Mouse (Mus musculus) forebrain, embryonic 16.5 days (tissue): ENCODE results near the gene Fam243. TPM values are rescaled to one million over a fixed set of nuclear protein-coding genes. Genes with fewer than 3 reads are reported as not detected.

ENCODE experiments used
- ATAC-seq: fragments of 200-750 bp; cut with Nextera tagmentation; 2 replicates; pipeline ENCODE4 v1.8.0; 2017; ENCODE audit warnings: mild to moderate bottlenecking, moderate library complexity
- H3K27ac ChIP-seq: fragments of 300-500 bp; sonication (generic); 2 replicates; pipeline ENCODE4 v1.5.1; 2014; ENCODE audit warnings: low read length, control low read depth
- H3K27me3 ChIP-seq: fragments of 300-500 bp; sonication (generic); replicated peaks from 2 replicates; pipeline ENCODE4 v1.6.1; 2014; ENCODE audit warnings: low read length; ENCODE audit not compliant: control insufficient read depth, insufficient read depth
- H3K36me3 ChIP-seq: fragments of 300-500 bp; sonication (generic); 2 replicates; pipeline ENCODE4 v1.6.1; 2014; ENCODE audit not compliant: control insufficient read depth, insufficient read depth
- H3K4me1 ChIP-seq: fragments of 300-500 bp; sonication (generic); replicated peaks from 2 replicates; pipeline ENCODE4 v1.6.1; 2014; ENCODE audit warnings: low read length; ENCODE audit not compliant: control insufficient read depth, insufficient read depth
- H3K4me2 ChIP-seq: fragments of 300-500 bp; sonication (generic); 2 replicates; pipeline ENCODE4 v1.6.1; 2014; ENCODE audit warnings: mild to moderate bottlenecking, low read length, control low read depth
- H3K4me3 ChIP-seq: fragments of 300-500 bp; sonication (generic); replicated peaks from 2 replicates; pipeline ENCODE4 v1.5.1; 2014; ENCODE audit warnings: mild to moderate bottlenecking, low read length, control low read depth
- H3K9ac ChIP-seq: fragments of 300-500 bp; sonication (generic); replicated peaks from 2 replicates; pipeline ENCODE4 v1.6.1; 2014; ENCODE audit warnings: low read depth, low read length, control low read depth
- H3K9me3 ChIP-seq: fragments of 300-500 bp; sonication (generic); 2 replicates; pipeline ENCODE4 v1.6.1; 2016; ENCODE audit warnings: low read length; ENCODE audit not compliant: control insufficient read depth
- WGBS: fragments of 180-500 bp; shearing (Covaris S2); extraction: QIAGEN DNeasy Blood & Tissue Kit; methylation state at CpG from one replicate; pipeline ENCODE4 v1.1.7; 2014; 5-methylcytosine and 5-hydroxymethylcytosine counted together
- polyA plus RNA-seq: library from polyadenylated mRNA; unstranded; fragments of >200 nt; fragmentation: Nextera tagmentation; extraction: Ambion mirVana; gene quantifications from 2 replicates; pipeline ENCODE4 v1.2.1, GENCODE M21; 2015

Gene Fam243
- polyA plus RNA-seq, 1 experiment from 2014 or later = 0.15 TPM

DNA sequence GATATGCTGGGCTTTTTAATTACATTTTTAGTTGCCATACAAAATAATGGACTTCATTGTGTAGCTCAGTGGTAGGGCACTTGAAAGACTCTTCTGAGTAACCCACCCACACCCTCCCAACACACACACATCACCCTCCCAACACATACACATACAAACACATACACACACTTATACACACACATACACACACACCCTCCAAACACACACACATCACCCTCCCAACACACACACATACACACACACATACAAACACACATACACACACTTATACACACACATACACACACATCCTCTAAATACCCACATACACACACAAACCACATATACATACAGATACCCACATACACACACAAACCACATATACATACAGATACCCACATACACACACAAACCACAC is 31.2 kb downstream of the Fam243 start:
- H3K27me3 ChIP-seq = peaks cover 2% of the 10 kb centered on the region; the same call in 1 of the 2 replicates
- no peak for ATAC-seq
- H3K27ac ChIP-seq = no peak overlapping the region
- H3K4me3 ChIP-seq = no peak overlapping the region
- H3K4me1 ChIP-seq = no peaks in the 10 kb centered on the region
- H3K9me3 ChIP-seq = no peaks in the 10 kb centered on the region
- no peaks in the 10 kb centered on the region for H3K36me3 ChIP-seq
- H3K4me2 ChIP-seq = no peak overlapping the region
- H3K9ac ChIP-seq = no peak overlapping the region

- no peak overlapping the region for H3K27ac ChIP-seq
- H3K27me3 ChIP-seq = peaks cover 2% of the 10 kb centered on the region; the same call in 1 of the 2 replicates
- H3K4me3 ChIP-seq = no peak overlapping the region
- H3K9me3 ChIP-seq = no peaks in the 10 kb centered on the region
- H3K36me3 ChIP-seq = no peaks in the 10 kb centered on the region
- ATAC-seq = no peak
- no peaks in the 10 kb centered on the region for H3K4me1 ChIP-seq
- H3K4me2 ChIP-seq = no peak overlapping the region
- H3K9ac ChIP-seq = no peak overlapping the region
- WGBS = 90% methylated on average over 9 of the region's 9 CpGs
These were observed 32.5 kb downstream of the Fam243 start for GRCm38 (mm10) chr16:92288778-92289177.

- peak; percentile 50; the same call in 1 of the 2 replicates for ATAC-seq
- Histone ChIP-seq H3K4me2 (no peak overlapping the region), H3K9me3 (no peaks in the 10 kb centered on the region), H3K4me3 (no peak overlapping the region), H3K27ac (no peak overlapping the region), H3K27me3 (peaks cover 2% of the 10 kb centered on the region; the same call in 1 of the 2 replicates), H3K9ac (no peak overlapping the region), H3K36me3 (no peaks in the 10 kb centered on the region), H3K4me1 (no peaks in the 10 kb centered on the region)
- WGBS = 7% methylated on average over 7 of the region's 7 CpGs
These were observed 34.6 kb downstream of the Fam243 start for GRCm38 (mm10) chr16:92286609-92287008.

- H3K4me3 ChIP-seq = no peak overlapping the region
- peaks cover 2% of the 10 kb centered on the region; the same call in 1 of the 2 replicates for H3K27me3 ChIP-seq
- H3K4me2 ChIP-seq = no peak overlapping the region
- H3K4me1 ChIP-seq = no peaks in the 10 kb centered on the region
- H3K9me3 ChIP-seq = no peaks in the 10 kb centered on the region
- H3K9ac ChIP-seq = no peak overlapping the region
- ATAC-seq = no peak
- 62% methylated on average over 10 of the region's 10 CpGs for WGBS
- no peaks in the 10 kb centered on the region for H3K36me3 ChIP-seq
- H3K27ac ChIP-seq = no peak overlapping the region
These were observed 36.2 kb downstream of the Fam243 start for GRCm38 (mm10) chr16:92285068-92285467.

DNA sequence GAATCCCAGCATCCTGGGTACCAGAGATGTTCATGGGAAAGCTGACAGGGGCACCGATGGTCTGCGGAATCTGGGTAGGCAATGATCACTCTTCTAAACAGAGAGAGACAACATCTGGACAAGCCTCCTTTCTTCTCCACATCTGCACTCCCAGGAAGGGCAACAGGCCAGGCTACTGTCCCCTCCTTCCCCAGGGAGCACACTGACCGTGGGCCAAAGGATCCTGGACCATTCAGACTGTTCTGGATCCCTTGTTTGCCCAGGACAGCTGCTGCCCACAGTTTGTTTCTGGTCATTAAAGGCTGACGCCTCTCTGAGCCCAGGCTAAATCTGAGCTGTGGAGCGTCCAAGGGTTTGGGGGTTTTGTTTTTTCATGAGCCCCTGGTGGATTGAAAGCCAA is 38.6 kb downstream of the Fam243 start:
- Histone ChIP-seq H3K4me1 (no peaks in the 10 kb centered on the region), H3K36me3 (no peaks in the 10 kb centered on the region), H3K27me3 (peaks cover 2% of the 10 kb centered on the region; the same call in 1 of the 2 replicates), H3K4me3 (no peak overlapping the region), H3K9me3 (no peaks in the 10 kb centered on the region), H3K9ac (no peak overlapping the region), H3K4me2 (no peak overlapping the region), H3K27ac (no peak overlapping the region)
- WGBS = 72% methylated on average over 5 of the region's 5 CpGs
- ATAC-seq = no peak

- H3K4me1 ChIP-seq = no peaks in the 10 kb centered on the region
- WGBS = 86% methylated on average over 4 of the region's 4 CpGs
These were observed 45.7 kb downstream of the Fam243 start for GRCm38 (mm10) chr16:92275526-92275925.

DNA sequence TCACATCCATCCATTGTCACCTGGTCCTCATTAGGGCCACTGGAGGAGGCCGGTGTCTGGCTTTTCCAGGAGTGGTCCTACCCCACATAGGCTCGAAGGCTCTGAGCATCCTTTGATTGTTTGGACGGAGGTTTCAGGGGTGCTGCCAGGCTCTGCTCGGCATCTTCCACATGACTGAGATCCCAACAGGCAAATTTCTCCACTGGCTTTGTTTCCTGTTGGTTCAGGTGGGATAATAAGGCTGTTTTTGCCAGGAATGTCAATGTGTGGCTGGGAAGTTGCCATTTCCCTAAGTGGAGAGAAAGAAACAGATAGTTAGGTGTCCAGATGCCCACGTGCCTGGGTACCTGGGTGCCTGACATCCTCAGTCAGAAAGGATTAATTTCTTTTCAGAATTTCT is 46.7 kb downstream of the Fam243 start:
- Histone ChIP-seq H3K4me1 (no peaks in the 10 kb centered on the region), H3K27me3 (no peaks in the 10 kb centered on the region), H3K36me3 (no peaks in the 10 kb centered on the region), H3K4me2 (no peak overlapping the region), H3K27ac (no peak overlapping the region), H3K9ac (no peak overlapping the region), H3K4me3 (no peak overlapping the region), H3K9me3 (no peaks in the 10 kb centered on the region)
- no peak for ATAC-seq
- WGBS = 77% methylated on average over 5 of the region's 5 CpGs

More at GRCm38 (mm10) chr16:92275526-92275925, 45.7 kb downstream of the Fam243 start:
- no peak overlapping the region for H3K9ac ChIP-seq
- ATAC-seq = no peak
- no peaks in the 10 kb centered on the region for H3K27me3 ChIP-seq
- H3K4me2 ChIP-seq = no peak overlapping the region
- H3K27ac ChIP-seq = no peak overlapping the region
- H3K4me3 ChIP-seq = no peak overlapping the region
- H3K36me3 ChIP-seq = no peaks in the 10 kb centered on the region
- H3K9me3 ChIP-seq = no peaks in the 10 kb centered on the region

Other genes starting within 250 kb of the Fam243 start
- gene Kcne2, start 29.1 kb downstream of the Fam243 start, polyA plus RNA-seq = 9.1 and 12.3 TPM in 2 replicates
- gene Smim11, start 20.2 kb downstream of the Fam243 start, polyA plus RNA-seq = 83.0 and 89.0 TPM in 2 replicates
- gene Kcne1, start 38.0 kb upstream of the Fam243 start, polyA plus RNA-seq = 0.10 TPM in 1 of 2 replicates, not detected in the other
- 48.1 and 50.7 TPM in 2 replicates for gene Rcan1, start 149.4 kb upstream of the Fam243 start, polyA plus RNA-seq
- 3.3 and 3.4 TPM in 2 replicates for gene Clic6, start 164.3 kb upstream of the Fam243 start, polyA plus RNA-seq